Mouse (Mus musculus) embryo, embryonic 10 days (tissue): Measurements from ENCODE around the gene Farsa.
"Not testable (repeated sequence)": the region's sequence is repeated elsewhere in the genome, so short reads cannot be mapped to it uniquely, and the experiment has no call there.

ENCODE experiments used
- DNase-seq: peaks from one replicate; pipeline ENCODE4 v3.0.0-alpha.2; 2015; ENCODE audit warnings: low spot score

The Farsa gene

DNA sequence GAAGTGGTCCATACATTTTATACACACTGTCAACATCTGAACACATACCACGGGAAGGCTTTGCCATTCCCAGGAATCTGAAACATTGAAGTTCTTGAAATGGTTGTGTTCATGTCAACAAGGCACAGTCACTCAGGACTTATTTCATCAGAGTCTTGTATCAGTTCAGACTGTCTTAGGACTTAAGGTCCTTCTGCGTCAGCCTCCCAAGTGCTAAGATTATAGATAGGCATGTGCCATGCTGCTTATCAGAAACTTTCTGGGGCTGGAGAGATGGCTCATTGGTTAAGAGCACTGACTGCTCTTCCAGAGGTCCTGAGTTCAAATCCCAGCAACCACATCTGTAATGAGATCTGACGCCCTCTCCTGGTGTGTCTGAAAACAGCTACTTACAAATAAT lies 17.6 kb downstream of the Farsa start:
- no peak for DNase-seq

DNA sequence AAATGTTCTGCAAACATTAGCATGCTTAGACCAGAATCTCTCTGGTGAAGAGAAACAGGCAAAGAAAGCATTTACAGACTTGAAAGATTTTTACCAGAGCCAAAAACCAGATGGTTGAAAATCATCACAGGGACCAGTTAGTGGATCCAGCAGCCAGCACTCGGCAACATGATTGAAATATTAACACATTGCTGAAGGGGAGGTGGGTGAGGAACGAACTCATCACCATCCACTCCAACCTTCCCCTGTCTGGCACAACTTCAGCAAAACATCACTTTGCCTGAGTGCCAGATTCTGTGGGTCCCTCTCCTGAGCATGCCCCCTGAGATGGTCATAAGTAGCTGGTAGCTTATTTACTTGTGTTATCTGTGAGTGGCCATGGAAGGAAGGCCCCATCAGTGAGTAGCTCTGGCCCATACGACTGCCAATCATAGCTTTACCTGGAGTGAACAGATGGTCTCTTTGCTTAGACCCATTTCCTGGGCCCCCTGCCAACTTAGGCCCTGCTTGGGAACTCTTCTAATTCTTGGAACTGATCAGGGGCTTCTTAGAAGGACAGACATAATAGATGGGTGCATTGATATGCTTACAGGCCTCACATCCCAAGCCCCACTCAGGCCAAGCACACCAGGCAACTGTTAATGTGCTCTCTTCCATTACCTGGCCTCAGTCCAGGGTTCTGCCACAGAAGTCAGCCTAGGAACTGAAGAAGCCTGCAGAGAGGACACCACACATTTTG lies 20.7 kb downstream of the Farsa start:
- no peak for DNase-seq

DNA sequence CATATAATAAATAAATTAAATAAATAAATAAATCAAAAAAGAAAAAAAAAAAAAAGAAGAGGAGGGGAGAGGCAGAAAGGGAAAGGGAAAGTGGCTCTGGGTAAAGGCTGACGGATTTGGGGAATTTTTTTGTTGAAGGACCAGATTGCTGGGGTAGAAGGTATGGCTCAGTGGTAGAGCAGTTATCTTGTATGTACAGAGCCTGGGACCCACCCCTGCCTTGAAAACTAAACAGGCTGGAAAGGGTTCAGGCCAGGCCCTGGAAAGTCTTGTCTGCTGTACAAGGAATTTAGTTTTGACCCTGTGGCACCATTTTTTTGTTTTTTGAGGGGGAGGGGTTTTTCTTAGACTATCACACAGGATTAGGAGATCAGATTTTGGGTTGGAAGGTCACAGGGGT lies 22.1 kb downstream of the Farsa start:
- no peak for DNase-seq

DNA sequence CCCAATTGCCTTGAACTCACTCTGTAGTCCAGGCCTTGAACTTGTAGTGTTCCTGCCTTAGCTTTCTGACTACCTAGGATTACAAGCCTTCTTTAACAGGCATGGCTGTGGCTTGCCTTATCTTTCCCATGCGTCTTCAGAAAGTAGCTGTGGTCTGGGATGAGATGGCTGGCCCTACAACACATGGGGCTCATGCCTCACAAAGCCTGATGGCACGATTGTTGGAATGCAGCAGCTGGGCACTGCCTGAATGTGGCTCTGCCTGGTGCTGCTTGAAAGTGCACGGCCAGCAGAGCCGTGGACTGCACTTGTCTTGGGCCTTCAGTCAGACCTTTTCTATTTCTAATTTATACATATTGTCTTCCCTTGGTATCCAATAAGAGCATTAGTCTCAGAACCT lies 27.9 kb downstream of the Farsa start:
- DNase-seq = no peak

DNA sequence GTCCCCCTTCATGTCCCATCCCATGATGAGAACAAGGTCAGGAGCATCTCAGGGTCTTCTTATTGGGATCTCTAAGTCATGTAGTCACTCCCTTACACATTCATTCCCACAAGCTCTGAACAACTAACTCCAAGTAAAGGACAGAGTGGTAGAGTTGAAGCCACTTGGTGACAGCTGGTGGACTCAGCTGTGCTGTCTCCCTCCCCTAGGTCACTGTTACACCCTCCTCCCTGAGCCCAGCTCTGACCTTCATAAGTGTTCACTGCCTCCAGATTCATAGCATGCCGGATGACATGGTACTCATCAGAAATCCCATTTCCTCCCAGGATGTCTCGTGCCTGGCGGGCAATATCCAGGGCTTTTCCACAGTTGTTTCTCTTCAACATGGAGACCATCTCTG lies 31.5 kb downstream of the Farsa start:
- DNase-seq = no peak

DNA sequence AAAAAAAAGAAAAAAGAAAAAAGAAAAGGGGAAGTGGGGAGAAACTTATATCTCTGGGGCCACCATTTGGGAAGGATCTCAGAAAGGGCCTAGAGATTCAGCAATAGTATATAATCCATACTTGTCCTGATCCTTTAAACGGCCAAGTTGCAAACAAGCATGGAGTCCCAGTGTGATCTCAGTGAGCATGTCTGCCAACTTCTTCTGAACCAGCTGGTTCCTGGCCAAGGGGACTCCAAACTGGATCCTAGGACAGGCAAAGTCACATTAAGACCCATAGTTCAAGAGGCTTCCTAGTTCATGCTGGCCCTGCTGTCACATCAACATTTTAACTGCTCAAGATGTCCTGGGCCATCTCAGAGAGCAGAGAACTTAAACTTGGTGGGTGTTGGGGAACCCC lies 32.4 kb downstream of the Farsa start:
- no peak for DNase-seq

DNA sequence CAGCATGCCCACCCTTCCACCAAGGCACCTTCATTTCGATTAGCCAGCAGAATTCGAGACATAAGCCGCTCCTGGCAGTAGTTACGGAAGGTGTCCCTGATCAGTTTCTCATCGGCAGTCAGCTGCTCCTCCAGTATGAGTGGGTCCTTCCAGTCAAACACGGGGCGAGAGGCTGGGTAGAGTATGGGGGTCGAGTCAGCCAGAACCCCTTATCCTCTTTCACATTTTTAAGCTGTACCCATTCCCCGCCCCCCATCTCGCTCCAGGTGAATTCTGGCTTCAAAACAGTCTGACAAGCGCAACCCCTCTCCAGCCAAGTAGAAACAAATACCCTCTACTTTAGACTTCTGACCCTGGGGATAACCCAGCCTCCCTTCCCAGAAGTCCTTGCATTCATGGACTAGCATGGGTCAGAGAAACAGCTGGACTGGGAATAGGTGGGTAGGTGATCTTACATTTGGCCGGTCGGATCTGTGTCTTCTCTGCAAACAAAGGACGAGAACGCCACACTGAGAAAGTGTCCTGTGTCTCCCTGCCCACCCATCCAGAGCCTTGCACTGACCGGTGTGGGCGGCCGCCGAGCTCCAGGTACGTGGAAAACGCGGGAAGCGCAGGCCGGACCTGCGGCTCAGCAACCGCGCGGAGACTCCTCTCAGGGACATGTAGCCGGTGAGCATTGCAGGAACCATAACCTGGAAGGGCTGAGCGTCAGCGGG lies 36.4 kb downstream of the Farsa start:
- DNase-seq = no peak

DNA sequence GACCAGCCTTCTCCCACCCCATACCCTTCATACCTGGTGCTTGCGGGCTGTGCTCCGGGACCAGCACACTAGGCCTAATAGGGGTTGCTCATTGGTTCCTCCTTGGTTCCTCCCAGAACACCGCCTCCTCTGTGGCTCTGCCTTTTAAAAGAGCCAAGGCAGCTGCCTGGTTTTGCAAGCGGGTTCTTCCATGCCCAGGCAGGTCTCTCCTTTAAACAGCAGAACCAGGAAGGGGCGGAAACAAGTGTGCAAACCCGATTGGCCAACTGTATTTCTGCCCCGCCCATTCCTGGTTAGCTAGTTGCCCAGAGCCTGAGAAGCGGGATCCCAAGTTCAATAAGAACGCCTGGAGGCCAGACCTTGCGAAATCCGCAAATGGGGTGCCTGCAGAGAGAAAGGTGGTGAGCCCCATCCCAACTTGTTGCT lies 36.9 kb downstream of the Farsa start, which contains the start of gene Gcdh:
TSS of gene Gcdh (minus strand) at position 213 of the 426 bp plus-strand sequence.
- peak; percentile 96 for DNase-seq

DNA sequence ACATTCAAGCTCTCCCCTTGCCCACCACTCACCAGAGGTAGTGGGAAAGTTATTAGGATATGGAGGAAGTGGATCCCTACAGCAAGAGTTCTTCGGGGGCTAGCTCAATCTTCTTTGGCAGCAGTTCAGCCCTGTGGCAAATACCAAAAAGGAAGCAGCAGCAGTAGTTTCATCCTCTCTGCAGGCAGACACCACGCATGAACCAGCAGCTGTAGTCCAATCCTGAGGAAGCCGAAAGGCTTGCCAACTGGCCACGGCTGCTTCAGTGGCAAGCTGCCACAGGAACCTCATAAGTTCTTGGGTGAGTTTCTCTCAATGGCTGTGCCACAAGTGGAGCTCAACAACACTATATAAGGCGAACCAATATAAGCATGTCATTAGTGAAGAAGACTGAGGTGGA lies 39.2 kb downstream of the Farsa start:
- DNase-seq = no peak

DNA sequence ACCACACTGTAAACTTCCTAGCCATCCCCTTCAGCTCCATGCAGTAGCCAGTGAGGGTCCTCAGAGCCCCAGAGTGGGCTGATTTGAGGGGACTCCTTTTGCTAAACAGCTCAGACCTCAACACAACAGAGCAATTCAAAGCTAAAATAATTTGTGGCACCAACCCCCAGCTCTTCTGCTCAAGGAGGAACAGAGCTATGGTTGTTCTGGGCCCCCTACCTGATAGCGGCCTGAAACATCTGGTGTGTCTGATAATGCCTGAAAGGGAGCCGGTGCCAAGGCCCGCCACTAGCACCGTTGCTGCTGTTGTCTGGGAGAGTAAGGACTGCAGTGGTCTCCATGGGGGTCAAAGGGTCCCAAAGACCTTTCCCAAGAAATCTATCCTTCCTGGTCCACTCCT lies 44.3 kb downstream of the Farsa start:
- DNase-seq = no peak

DNA sequence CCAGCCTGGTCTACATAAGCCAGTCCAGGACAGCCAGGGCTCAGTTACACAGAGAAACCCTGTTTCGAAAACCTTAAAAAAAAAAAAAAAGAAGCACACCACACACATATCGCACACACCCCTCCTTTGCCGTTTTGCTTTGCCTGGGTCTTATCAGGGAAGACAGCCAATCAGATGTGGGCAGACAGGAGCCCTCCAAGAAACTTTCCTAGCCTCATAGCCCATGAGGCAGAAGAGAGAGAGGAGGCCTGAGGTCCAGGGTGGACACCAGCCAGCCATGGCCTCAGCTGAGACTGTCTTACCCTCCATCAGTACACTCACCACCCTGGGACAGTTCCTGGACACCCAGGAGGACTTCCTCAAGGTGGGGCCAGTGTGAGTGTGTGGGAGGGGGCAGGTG lies 45.0 kb downstream of the Farsa start, which contains the start of gene Klf1:
TSS of gene Klf1 (plus strand) at position 177 of the 400 bp plus-strand sequence.
- peak; percentile 24 for DNase-seq

DNA sequence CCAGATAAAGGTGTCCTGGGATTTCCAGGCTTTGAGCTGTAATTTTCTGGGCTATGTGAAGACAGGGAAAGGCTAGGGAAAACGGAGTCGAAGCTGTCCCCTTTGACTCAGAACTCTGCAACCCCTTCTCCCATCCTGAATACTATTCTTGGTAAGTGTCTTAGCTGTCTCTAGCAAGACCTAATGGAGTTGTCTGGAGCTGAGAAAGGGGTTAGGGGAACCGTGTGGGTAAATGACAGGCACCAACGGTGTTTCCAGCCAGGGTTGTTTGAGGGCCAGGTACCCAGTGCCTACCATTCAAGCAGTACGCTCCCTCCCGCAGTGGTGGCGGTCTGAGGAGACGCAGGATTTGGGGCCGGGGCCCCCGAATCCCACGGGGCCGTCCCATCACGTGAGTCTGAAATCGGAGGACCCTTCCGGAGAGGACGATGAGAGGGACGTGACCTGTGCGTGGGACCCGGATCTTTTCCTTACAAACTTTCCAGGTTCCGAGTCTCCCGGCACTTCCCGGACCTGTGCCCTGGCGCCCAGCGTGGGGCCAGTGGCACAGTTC lies 45.7 kb downstream of the Farsa start:
- peak; percentile 18 for DNase-seq

DNA sequence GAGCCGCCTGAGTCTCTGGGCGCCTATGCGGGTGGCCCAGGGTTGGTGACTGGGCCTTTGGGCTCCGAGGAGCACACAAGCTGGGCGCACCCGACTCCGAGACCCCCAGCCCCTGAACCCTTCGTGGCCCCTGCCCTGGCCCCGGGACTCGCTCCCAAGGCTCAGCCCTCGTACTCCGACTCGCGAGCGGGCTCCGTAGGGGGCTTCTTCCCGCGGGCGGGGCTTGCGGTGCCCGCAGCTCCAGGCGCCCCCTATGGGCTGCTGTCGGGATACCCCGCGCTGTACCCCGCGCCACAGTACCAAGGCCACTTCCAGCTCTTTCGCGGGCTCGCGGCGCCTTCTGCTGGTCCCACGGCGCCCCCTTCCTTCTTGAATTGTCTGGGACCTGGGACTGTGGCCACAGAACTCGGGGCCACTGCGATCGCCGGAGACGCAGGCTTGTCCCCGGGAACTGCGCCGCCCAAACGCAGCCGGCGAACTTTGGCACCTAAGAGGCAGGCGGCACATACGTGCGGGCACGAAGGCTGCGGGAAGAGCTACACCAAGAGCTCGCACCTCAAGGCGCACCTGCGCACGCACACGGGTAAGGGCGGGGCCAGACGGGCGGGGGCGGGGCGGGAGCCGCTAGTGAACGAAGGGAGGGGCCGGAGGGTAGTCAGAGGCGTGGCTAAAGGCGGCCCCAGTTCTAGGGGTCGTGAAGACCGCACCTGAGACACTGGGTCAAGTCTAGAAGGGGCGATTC lies 46.3 kb downstream of the Farsa start:
- DNase-seq = peak; percentile 80

DNA sequence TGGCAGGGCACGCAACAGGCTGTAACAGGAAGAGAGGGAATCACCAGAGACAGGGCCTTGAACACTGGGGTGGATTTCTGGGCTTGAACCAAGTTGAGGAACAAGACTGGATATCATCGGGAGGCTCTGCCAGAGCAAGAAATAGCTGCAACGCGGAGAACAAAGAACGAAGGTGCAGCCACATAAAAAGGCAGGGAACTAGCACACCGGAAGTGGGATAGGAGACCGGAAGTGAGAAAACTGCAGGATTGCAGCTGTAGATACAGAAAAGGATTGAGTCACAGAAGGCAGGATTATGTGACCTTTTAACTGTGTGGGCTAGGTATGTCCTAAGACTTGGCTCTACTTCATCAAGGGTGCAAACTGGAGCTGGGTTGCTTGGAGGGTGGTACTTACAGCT lies 47.6 kb downstream of the Farsa start:
- no peak for DNase-seq

DNA sequence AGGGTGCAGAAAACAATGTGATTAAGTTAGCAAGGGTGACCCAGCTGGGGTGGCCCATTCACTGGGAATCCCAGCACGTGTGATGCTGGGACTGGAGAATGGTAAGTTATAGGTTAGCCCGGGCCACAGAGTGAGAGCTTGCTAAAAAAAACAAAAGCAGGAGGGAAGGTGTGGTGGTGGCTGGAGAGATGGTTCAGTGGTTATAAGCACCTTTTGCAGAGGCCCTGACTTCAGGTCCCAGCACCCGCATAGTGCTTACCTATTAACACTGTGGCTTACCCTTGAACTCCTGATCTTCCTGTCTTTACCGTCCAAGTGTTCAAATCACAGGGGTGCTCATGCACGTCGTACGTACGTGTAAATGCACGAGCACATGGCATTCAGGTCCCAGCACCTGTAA lies 50.2 kb downstream of the Farsa start:
- no peak for DNase-seq

DNA sequence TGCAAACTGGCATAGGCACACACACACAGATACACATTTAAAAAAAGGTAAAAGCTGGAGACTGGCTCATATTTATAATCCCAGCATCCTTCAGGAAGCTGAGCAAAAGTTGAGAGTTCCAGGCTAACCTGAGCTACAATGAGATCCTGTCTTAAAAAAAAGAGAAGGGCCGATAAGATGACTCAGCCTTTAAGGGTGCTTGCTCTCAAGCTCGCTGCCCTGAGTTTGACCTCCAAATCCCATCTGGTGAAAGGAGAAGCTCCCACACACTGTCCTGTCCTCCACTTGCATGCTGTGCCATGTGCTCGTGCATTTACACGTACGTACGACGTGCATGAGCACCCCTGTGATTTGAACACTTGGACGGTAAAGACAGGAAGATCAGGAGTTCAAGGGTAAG lies 50.7 kb downstream of the Farsa start:
- DNase-seq = no peak

DNA sequence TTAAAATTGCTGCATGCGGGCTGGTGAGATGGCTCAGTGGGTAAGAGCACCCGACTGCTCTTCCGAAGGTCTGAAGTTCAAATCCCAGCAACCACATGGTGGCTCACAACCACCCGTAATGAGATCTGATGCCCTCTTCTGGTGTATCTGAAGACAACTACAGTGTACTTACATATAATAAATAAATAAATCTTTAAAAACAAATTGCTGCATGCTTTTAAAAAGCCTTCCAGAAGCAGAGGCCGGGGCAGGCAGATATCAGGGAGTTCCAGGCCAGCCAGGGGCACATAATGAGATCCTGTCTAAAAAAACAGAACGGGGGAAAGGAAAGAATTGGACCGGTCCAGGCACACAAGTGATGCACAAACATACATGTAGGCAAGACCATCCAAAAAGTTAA lies 51.2 kb downstream of the Farsa start:
- not testable (repeated sequence) for DNase-seq

DNA sequence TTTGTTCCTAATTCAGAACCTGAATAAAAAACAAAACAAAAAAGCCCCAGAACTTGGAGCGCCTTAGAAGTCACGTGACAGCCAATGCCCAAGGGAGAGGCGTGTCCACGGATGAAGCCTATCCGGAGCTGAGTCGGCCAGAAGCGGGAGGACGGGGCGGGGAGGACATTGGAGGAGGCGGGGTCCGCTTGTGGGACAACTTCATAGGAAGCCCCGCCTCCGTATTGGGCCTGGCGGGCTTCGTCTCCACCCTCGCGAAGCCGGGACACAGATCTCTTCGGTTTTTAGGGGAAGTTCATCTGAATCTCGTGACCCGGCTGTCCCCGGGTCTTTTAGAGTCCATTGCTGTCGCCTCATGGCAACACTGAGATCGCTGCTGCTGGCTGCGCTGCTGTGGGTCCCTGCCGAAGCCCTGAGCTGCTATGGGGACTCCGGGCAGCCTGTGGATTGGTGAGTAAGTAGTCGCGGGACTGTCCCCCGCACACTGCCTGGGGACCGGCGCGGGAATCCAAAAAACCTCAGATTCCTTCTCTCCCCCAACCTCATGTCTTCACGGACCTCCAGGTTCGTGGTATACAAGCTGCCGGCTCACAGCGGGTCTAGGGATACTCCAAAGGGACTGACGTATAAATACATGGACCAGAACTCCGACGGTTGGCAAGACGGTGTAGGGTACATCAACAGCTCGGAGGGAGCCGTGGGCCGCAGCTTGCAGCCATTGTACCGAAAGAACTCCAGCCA lies 51.8 kb downstream of the Farsa start, which contains the start of gene Dnase2a:
TSS of gene Dnase2a (plus strand) at position 140 of the 741 bp plus-strand sequence.
- peak; percentile 98 for DNase-seq

DNA sequence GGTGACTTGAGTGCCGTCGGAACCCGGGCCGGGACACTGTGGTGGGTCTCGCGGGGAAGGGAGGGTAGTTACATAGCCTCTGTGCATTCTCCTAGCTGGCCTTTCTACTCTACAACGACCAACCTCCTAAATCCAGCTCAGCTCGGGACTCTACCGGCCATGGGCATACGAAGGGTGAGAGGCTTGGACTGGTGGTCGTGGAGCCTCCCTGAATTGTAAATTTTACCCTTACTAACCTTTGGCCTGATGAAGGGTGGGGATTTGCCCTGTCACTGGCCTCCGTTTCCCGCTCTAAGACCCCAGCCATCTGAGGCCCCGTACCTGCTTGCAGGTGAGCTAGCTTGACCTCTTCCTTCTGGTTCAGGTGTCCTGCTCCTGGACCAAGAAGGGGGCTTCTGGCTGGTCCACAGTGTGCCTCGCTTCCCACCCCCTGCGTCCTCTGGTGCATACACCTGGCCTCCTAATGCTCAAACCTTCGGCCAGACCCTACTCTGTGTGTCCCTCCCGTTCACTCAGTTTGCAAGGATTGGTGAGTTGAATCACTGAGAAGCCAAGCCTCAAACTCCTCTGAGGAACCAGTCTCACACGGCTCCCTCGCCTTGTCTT lies 52.5 kb downstream of the Farsa start:
- no peak for DNase-seq

DNA sequence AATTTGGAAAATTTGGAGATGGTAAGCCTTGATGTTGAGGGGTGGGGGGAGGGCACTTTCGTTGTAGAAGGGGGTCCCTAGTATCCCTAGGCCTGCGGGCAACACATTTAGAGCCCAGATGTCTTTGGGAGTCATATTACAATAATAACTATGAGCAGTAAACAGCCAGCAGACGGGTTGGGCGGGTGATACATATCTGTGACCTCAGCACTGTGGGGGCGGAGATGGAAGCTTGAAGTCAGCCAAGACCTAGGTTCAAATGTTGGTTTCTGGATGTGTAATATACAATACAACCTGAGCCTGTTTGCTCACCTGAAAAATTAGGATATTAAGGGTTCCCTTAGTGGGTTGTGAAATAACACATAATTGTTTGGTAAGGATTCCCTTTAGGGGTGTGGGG lies 53.2 kb downstream of the Farsa start:
- no peak for DNase-seq

DNA sequence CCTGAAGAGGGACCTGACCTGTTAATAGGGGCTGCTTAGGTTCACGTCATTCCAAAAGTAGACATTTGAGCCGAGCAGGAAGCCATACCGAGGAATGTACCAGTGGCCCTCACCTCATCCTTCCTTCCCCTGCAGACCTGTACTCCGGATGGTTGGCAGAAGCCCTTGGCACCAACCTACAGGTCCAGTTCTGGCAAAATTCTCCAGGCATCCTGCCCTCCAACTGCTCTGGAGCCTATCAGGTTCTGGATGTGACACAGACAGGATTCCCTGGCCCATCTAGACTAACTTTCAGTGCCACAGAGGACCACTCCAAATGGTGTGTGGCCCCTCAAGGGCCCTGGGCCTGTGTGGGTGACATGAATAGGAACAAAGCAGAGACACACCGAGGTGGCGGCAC lies 53.8 kb downstream of the Farsa start:
- no peak for DNase-seq
